25 mouse cellular contexts compared by ENCODE assay signal in genomic region chr13:114685368-114685767, GRCm38 (mm10).
"Had no signal": no experiment of that assay in that cellular context is flagged by ENCODE, and none has a peak within 500 bp of the region (broad histone marks: within the 10 kb centered on the region; RNA-seq: fewer than 3 reads in every experiment).

No protein-coding gene starts in this region.

- H3K36me3 ChIP-seq: heart, embryonic 10.5 days; heart, embryonic 13.5 days; heart, embryonic 15.5 days; hindbrain, embryonic 13.5 days; hindbrain, embryonic 15.5 days; kidney, embryonic 15.5 days; limb, embryonic 13.5 days; limb, embryonic 15.5 days; liver, embryonic 12.5 days had no signal

- H3K4me1 ChIP-seq: heart, embryonic 15.5 days; hindbrain, embryonic 13.5 days; hindbrain, embryonic 15.5 days; limb, embryonic 13.5 days; limb, embryonic 15.5 days had no signal

- H3K9ac ChIP-seq: heart, embryonic 13.5 days; heart, embryonic 15.5 days; hindbrain, embryonic 13.5 days; hindbrain, embryonic 15.5 days; kidney, embryonic 15.5 days; limb, embryonic 13.5 days; limb, embryonic 15.5 days; liver, embryonic 12.5 days had no signal

- H3K4me2 ChIP-seq: heart, embryonic 13.5 days; heart, embryonic 15.5 days; hindbrain, embryonic 13.5 days; hindbrain, embryonic 15.5 days; kidney, embryonic 15.5 days; limb, embryonic 13.5 days; limb, embryonic 15.5 days; liver, embryonic 12.5 days had no signal

- H3K4me3 ChIP-seq: heart, embryonic 10.5 days; heart, embryonic 13.5 days; heart, embryonic 15.5 days; hindbrain, embryonic 13.5 days; hindbrain, embryonic 15.5 days; kidney, embryonic 15.5 days; limb, embryonic 13.5 days; limb, embryonic 15.5 days; liver, embryonic 12.5 days had no signal

- H3K27ac ChIP-seq: heart, embryonic 10.5 days; heart, embryonic 13.5 days; heart, embryonic 15.5 days; hindbrain, embryonic 13.5 days; hindbrain, embryonic 15.5 days; hindbrain, postnatal 0 days; kidney, embryonic 15.5 days; kidney, postnatal 0 days; limb, embryonic 13.5 days; limb, embryonic 15.5 days; liver, embryonic 12.5 days had no signal

- DNase-seq: gastrocnemius, postnatal 14 days; gastrocnemius, postnatal 36 days; heart, adult 18-20 months; heart, postnatal 14 days; heart, postnatal 36 days; kidney, adult 11 months; kidney, adult 2 months; kidney, adult 9 months; kidney, postnatal 14 days; kidney, postnatal 36 days; layer of hippocampus, adult 9-11 months; layer of hippocampus, postnatal 36 days; left cerebral cortex, postnatal 4 days had no signal

- ATAC-seq: hindbrain, postnatal 0 days; intestine, embryonic 16.5 days; liver, embryonic 12.5 days had no signal

- H3K9me3 ChIP-seq: heart, embryonic 10.5 days; heart, embryonic 13.5 days; heart, embryonic 15.5 days; hindbrain, embryonic 13.5 days; hindbrain, embryonic 15.5 days; kidney, embryonic 15.5 days; limb, embryonic 13.5 days; limb, embryonic 15.5 days; liver, embryonic 12.5 days had no signal

- H3K27me3 ChIP-seq: heart, embryonic 13.5 days; heart, embryonic 15.5 days; hindbrain, embryonic 13.5 days; hindbrain, embryonic 15.5 days; kidney, embryonic 15.5 days; limb, embryonic 13.5 days; limb, embryonic 15.5 days; liver, embryonic 12.5 days had no signal
